Mouse (Mus musculus): ENCODE data around the gene Gm2897. TPM values are rescaled to one million over a fixed set of nuclear protein-coding genes. Genes with fewer than 3 reads are reported as not detected.
"Not testable (repeated sequence)": the region's sequence is repeated elsewhere in the genome, so short reads cannot be mapped to it uniquely, and the experiment has no call there.

Gene Gm2897
- not detected for total RNA-seq (2022)

GRCm38 (mm10) chr14:3048727-3049512 is at the start of gene Gm2897:
Gm2897 (plus strand) TSS chr14:3049285.
- DNase-seq (ENCODE audit: low spot score in 2 of 2), result not testable (repeated sequence)

DNA sequence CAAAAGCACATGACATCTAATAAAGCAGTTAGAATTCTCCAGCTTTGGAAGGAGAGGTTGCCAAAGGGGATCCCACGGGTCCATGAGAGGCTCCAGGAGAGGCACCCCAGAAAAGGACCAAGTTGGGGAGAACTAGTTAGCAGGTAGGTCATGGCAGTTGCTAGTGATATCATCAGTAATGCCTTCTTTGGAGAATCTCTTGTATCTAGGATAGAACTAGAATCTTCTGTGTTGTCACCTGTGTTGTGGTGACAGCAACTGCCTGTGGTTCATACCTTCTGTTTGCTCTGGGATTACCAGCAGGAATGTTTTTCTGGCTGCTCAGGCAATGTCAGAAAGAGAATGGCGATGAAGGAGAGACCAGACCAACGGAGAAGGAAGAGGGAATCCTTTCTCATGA is 19.4 kb upstream of the Gm2897 start, which contains the start of gene Gm2888:
Gm2888 (plus strand) TSS at position 301 of the 400 bp plus-strand sequence.
- not testable (repeated sequence) for DNase-seq (ENCODE audit: low spot score in 2 of 2)

DNA sequence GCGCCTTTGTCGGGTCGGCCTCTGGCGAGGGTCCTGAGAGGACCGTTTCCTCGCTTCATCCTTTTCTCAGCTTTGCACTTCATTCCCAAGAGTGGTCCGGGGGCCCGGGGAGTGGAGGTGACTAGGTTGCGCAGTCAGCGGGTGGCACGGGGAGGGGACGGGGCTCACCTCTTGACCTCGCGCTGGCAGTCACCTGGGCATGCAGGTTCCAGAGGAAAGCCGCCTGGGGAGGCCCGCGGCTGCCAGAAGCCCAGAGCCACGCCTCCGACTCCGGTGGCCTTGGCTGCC is 372 bp downstream of the Gm2897 start:
- DNase-seq (ENCODE audit: low spot score in 2 of 2), result not testable (repeated sequence)

DNA sequence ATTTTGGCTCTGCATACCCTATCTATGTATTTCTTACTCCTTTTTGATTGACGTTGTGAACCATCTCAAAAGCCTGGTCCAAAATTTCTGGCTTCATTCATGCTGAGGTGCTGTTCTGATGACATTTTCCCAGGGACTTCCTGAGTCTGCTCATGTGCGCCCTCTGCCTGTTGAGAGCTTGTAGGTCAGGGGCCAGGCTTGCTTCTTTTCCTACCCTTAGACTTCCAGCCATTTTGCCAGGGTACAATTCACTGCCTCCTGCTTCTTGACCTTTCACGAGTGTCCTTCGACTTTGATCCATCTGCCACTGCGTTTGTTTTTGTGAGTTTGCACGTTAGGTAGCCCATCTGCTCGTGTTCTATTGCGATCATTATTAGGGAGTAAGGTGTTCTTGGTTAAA is 1.0 kb downstream of the Gm2897 start:
- not testable (repeated sequence) for DNase-seq (ENCODE audit: low spot score in 2 of 2)

DNA sequence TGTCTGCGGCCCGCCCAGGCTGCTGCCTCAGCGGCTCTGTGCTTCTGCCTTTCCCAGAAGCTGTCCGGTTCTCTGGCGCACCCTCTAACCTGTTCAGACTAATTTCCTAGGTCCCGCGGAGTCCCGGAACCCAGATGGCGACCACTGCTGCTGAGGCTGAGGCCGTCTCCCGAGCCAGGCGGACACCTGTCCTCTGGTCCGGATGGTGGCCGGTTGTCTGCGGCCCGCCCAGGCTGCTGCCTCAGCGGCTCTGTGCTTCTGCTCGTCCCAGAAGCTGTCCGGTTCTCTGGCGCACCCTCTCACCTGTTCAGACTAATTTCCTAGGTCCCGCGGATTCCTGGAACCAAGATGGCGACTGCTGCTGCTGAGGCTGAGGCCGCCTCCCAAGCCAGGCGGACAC is 67.0 kb downstream of the Gm2897 start:
- peak; percentile 9 to 14 for DNase-seq (ENCODE audit: low spot score in 2 of 2)

Other genes starting within 250 kb of the Gm2897 start
- not detected for gene Gm2888, start 19.3 kb upstream of the Gm2897 start, total RNA-seq (2022)
- not detected for gene Gm10340, start 84.7 kb downstream of the Gm2897 start, total RNA-seq (2022)
- not detected for gene Gm5795, start 139.0 kb downstream of the Gm2897 start, total RNA-seq (2022)
- gene D830030K20Rik, start 159.2 kb downstream of the Gm2897 start, total RNA-seq (2022), result not detected

All from gastrocnemius, adult 8-10 months (tissue).